Mouse (Mus musculus): ENCODE measurements at regions not wholly inside any gene's neighbourhood (a gene's known extent, or its start where the extent isn't known, plus 50 kb on each side); places are given as distances from the start of the nearest gene placed in this dataset.
A peak's percentile ranks its signal among the peaks of the same experiment; 100 is the strongest.

- no peak for TF ChIP-seq POLR2A (IDR thresholded peaks at IDR 0.05; ENCODE audit: borderline replicate concordance, low read depth, low read length)
- no peak for TF ChIP-seq CTCF (IDR thresholded peaks at IDR 0.05; ENCODE audit: low read depth, low read length)
- Histone ChIP-seq H3K4me1 (ENCODE audit: control insufficient read depth, insufficient read depth, low read length) (peaks cover 5% of the 10 kb centered on the region), H3K4me3 (ENCODE audit: insufficient read depth, low read length) (no peak overlapping the region), H3K27ac (ENCODE audit: insufficient read depth, low read depth, low read length) (no peak overlapping the region)
Observed at GRCm38 (mm10) chr14:76721751-76722150, 165.1 kb upstream of the Serp2 start.

GRCm38 (mm10) chr14:76717081-76717480 is 160.4 kb upstream of the Serp2 start:
- Histone ChIP-seq H3K27ac (ENCODE audit: insufficient read depth, low read depth, low read length) (no peak overlapping the region), H3K4me3 (ENCODE audit: insufficient read depth, low read length) (no peak overlapping the region), H3K4me1 (ENCODE audit: control insufficient read depth, insufficient read depth, low read length) (peaks cover 5% of the 10 kb centered on the region)
- TF ChIP-seq POLR2A (IDR thresholded peaks at IDR 0.05; ENCODE audit: borderline replicate concordance, low read depth, low read length) (no peak), CTCF (IDR thresholded peaks at IDR 0.05; ENCODE audit: low read depth, low read length) (no peak)

- Histone ChIP-seq H3K27ac (ENCODE audit: insufficient read depth, low read depth, low read length) (no peak overlapping the region), H3K4me3 (ENCODE audit: insufficient read depth, low read length) (no peak overlapping the region), H3K4me1 (ENCODE audit: control insufficient read depth, insufficient read depth, low read length) (no peaks in the 10 kb centered on the region)
- no peak for TF ChIP-seq CTCF (IDR thresholded peaks at IDR 0.05; ENCODE audit: low read depth, low read length)
- no peak for TF ChIP-seq POLR2A (IDR thresholded peaks at IDR 0.05; ENCODE audit: borderline replicate concordance, low read depth, low read length)
Observed at GRCm38 (mm10) chr14:76714727-76715126, 158.0 kb upstream of the Serp2 start.

- Histone ChIP-seq H3K27ac (ENCODE audit: insufficient read depth, low read depth, low read length) (no peak overlapping the region), H3K4me1 (ENCODE audit: control insufficient read depth, insufficient read depth, low read length) (no peaks in the 10 kb centered on the region), H3K4me3 (ENCODE audit: insufficient read depth, low read length) (no peak overlapping the region)
- no peak for TF ChIP-seq CTCF (IDR thresholded peaks at IDR 0.05; ENCODE audit: low read depth, low read length)
- TF ChIP-seq POLR2A (IDR thresholded peaks at IDR 0.05; ENCODE audit: borderline replicate concordance, low read depth, low read length) = no peak
Observed at GRCm38 (mm10) chr14:76713946-76714345, 157.3 kb upstream of the Serp2 start.

GRCm38 (mm10) chr14:76708728-76709127 is 152.0 kb upstream of the Serp2 start:
- Histone ChIP-seq H3K4me3 (ENCODE audit: insufficient read depth, low read length) (no peak overlapping the region), H3K27ac (ENCODE audit: insufficient read depth, low read depth, low read length) (no peak overlapping the region), H3K4me1 (ENCODE audit: control insufficient read depth, insufficient read depth, low read length) (peaks cover 2% of the 10 kb centered on the region)
- TF ChIP-seq CTCF (IDR thresholded peaks at IDR 0.05; ENCODE audit: low read depth, low read length) (no peak), POLR2A (IDR thresholded peaks at IDR 0.05; ENCODE audit: borderline replicate concordance, low read depth, low read length) (no peak)

GRCm38 (mm10) chr14:76703373-76703764 is 146.7 kb upstream of the Serp2 start:
- TF ChIP-seq CTCF (IDR thresholded peaks at IDR 0.05; ENCODE audit: low read depth, low read length) = no peak
- TF ChIP-seq POLR2A (IDR thresholded peaks at IDR 0.05; ENCODE audit: borderline replicate concordance, low read depth, low read length) = no peak
- no peak overlapping the region for H3K4me3 ChIP-seq (ENCODE audit: insufficient read depth, low read length)
- H3K4me1 ChIP-seq (ENCODE audit: control insufficient read depth, insufficient read depth, low read length) = peaks cover 35% of the 10 kb centered on the region
- no peak overlapping the region for H3K27ac ChIP-seq (ENCODE audit: insufficient read depth, low read depth, low read length)

- Histone ChIP-seq H3K27ac (ENCODE audit: insufficient read depth, low read depth, low read length) (peak overlapping the region; percentile 46), H3K4me3 (ENCODE audit: insufficient read depth, low read length) (no peak overlapping the region), H3K4me1 (ENCODE audit: control insufficient read depth, insufficient read depth, low read length) (peaks cover 35% of the 10 kb centered on the region)
- no peak for TF ChIP-seq CTCF (IDR thresholded peaks at IDR 0.05; ENCODE audit: low read depth, low read length)
- TF ChIP-seq POLR2A (IDR thresholded peaks at IDR 0.05; ENCODE audit: borderline replicate concordance, low read depth, low read length) = no peak
Observed at GRCm38 (mm10) chr14:76702709-76703372, 146.2 kb upstream of the Serp2 start.

- TF ChIP-seq POLR2A (IDR thresholded peaks at IDR 0.05; ENCODE audit: borderline replicate concordance, low read depth, low read length) (no peak), CTCF (IDR thresholded peaks at IDR 0.05; ENCODE audit: low read depth, low read length) (no peak)
- H3K4me3 ChIP-seq (ENCODE audit: insufficient read depth, low read length) = peak overlapping the region; percentile 19; the same call in 1 of the 2 replicates
- H3K4me1 ChIP-seq (ENCODE audit: control insufficient read depth, insufficient read depth, low read length) = peaks cover 35% of the 10 kb centered on the region
- peak overlapping the region; percentile 70 for H3K27ac ChIP-seq (ENCODE audit: insufficient read depth, low read depth, low read length)
Observed at GRCm38 (mm10) chr14:76701911-76702708, 145.4 kb upstream of the Serp2 start.

GRCm38 (mm10) chr14:76701304-76701703 is 144.6 kb upstream of the Serp2 start:
- H3K4me3 ChIP-seq (ENCODE audit: insufficient read depth, low read length) = no peak overlapping the region
- peaks cover 35% of the 10 kb centered on the region for H3K4me1 ChIP-seq (ENCODE audit: control insufficient read depth, insufficient read depth, low read length)
- no peak for TF ChIP-seq CTCF (IDR thresholded peaks at IDR 0.05; ENCODE audit: low read depth, low read length)
- no peak for TF ChIP-seq POLR2A (IDR thresholded peaks at IDR 0.05; ENCODE audit: borderline replicate concordance, low read depth, low read length)
- H3K27ac ChIP-seq (ENCODE audit: insufficient read depth, low read depth, low read length) = no peak overlapping the region

GRCm38 (mm10) chr14:76700796-76701195 is 144.1 kb upstream of the Serp2 start:
- peaks cover 36% of the 10 kb centered on the region for H3K4me1 ChIP-seq (ENCODE audit: control insufficient read depth, insufficient read depth, low read length)
- no peak overlapping the region for H3K27ac ChIP-seq (ENCODE audit: insufficient read depth, low read depth, low read length)
- TF ChIP-seq POLR2A (IDR thresholded peaks at IDR 0.05; ENCODE audit: borderline replicate concordance, low read depth, low read length) (no peak), CTCF (IDR thresholded peaks at IDR 0.05; ENCODE audit: low read depth, low read length) (no peak)
- H3K4me3 ChIP-seq (ENCODE audit: insufficient read depth, low read length) = no peak overlapping the region

Measured in bone marrow macrophage, adult 2 months (primary cell).